Mouse (Mus musculus) olfactory bulb, adult 2 months (tissue): Measurements from ENCODE around the gene Gm13285.
"Not testable (repeated sequence)": the region's sequence is repeated elsewhere in the genome, so short reads cannot be mapped to it uniquely, and the experiment has no call there.

Source experiments
- CTCF ChIP-seq: fragments of 200-500 bp; IDR thresholded peaks from 2 replicates; pipeline ENCODE4 v1.5.1; 2012; ENCODE audit warnings: low read depth, mild to moderate bottlenecking, low read length, moderate library complexity; ENCODE audit not compliant: insufficient read depth
- POLR2A ChIP-seq: fragments of 200-500 bp; IDR thresholded peaks from 2 replicates; pipeline ENCODE4 v1.6.1; 2012; ENCODE audit warnings: mild to moderate bottlenecking, low read depth, low read length, moderate library complexity; ENCODE audit not compliant: insufficient read depth

- TF ChIP-seq POLR2A, CTCF: not testable (repeated sequence)
Measured at GRCm38 (mm10) chr4:88835225-88835624, 35.8 kb downstream of the Gm13285 start, which contains the start of gene Ifna5.
